Mouse (Mus musculus) hindbrain, embryonic 10.5 days (tissue): ENCODE results near the gene Rfk. TPM values are rescaled to one million over a fixed set of nuclear protein-coding genes. Genes with fewer than 3 reads are reported as not detected.
A peak's percentile ranks its signal among the peaks of the same experiment; 100 is the strongest.

Source experiments
- DNase-seq: peaks from one replicate; pipeline ENCODE4 v3.0.0-alpha.2; 2017; ENCODE audit warnings: low spot score
- H3K27ac ChIP-seq: fragments of 300-500 bp; sonication (generic); 2 replicates; pipeline ENCODE4 v1.5.1; 2016; ENCODE audit warnings: mild to moderate bottlenecking, moderate library complexity
- H3K27me3 ChIP-seq: fragments of 300-500 bp; sonication (generic); 2 replicates; pipeline ENCODE4 v1.6.1; 2016; ENCODE audit warnings: mild to moderate bottlenecking; ENCODE audit not compliant: poor library complexity, insufficient read depth, severe bottlenecking
- H3K36me3 ChIP-seq: fragments of 300-500 bp; sonication (generic); 2 replicates; pipeline ENCODE4 v1.6.1; 2016; ENCODE audit warnings: mild to moderate bottlenecking, moderate library complexity
- H3K4me1 ChIP-seq: fragments of 300-500 bp; sonication (generic); replicated peaks from 2 replicates; pipeline ENCODE4 v1.6.1; 2016; ENCODE audit warnings: mild to moderate bottlenecking
- H3K4me3 ChIP-seq: fragments of 300-500 bp; sonication (generic); 2 replicates; pipeline ENCODE4 v1.5.1; 2016; ENCODE audit warnings: mild to moderate bottlenecking, moderate library complexity
- H3K9me3 ChIP-seq: fragments of 300-500 bp; sonication (generic); 2 replicates; pipeline ENCODE4 v1.6.1; 2016; ENCODE audit warnings: mild to moderate bottlenecking, moderate library complexity
- WGBS: fragments of 180-500 bp; shearing (Covaris S2); methylation state at CpG from one replicate; pipeline ENCODE4 v1.1.7; 2016; 5-methylcytosine and 5-hydroxymethylcytosine counted together
- polyA plus RNA-seq: library from polyadenylated mRNA; unstranded; fragments of >200 nt; fragmentation: Nextera tagmentation; extraction: Ambion mirVana; gene quantifications from 2 replicates; pipeline ENCODE4 v1.2.1, GENCODE M21; 2016

The Rfk gene
- 69.1 and 71.0 TPM in 2 replicates for polyA plus RNA-seq

DNA sequence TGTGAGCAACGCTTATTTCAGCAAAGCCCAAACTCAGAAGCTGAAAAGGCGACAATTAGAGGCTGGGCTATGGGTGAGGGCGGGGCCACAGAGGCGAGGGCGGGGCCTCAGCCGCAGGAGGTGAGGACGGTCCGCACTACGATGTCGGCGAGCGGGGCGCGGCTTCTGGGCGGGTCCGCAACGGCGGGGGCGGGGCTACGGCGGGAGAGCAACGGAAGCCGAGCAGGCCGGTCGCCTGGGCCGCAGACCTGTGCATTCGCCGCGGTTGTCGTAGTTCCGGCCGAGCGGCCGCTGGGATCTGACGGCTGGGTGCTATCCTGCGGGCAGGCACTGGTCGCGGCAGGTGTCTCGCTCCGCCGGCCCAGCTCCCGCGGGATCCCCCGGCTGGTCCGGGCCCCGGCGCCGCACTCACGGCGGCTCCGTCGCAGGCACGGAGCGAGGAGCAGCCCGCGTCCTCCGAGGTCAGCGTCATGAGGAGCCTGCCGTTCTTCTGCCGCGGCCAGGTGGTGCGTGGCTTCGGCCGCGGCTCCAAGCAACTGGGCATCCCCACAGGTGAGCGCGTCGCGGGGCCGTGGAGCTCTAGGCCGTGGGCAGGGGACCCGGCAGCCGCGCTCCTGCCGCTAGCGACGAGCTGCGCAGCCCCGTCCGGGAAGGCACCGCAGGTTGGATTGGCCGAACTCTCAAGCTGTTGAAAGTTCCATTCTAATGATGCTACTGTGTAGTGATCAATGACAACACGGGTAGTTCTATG is at the start of gene Rfk:
Gene Rfk, plus strand, starts transcription at position 203 of the 751 bp plus-strand sequence.
- peaks cover 9% of the 10 kb centered on the region for H3K4me1 ChIP-seq
- peak; percentile 94 for DNase-seq
- H3K9me3 ChIP-seq = no peaks in the 10 kb centered on the region
- under 1% methylated on average over 83 of the region's 83 CpGs for WGBS
- H3K27ac ChIP-seq = peak within 1 kb of the TSS; percentile 88
- peaks cover 23% of the 10 kb centered on the region for H3K36me3 ChIP-seq
- peaks cover 21% of the 10 kb centered on the region for H3K27me3 ChIP-seq
- H3K4me3 ChIP-seq = peak within 1 kb of the TSS; percentile 70

DNA sequence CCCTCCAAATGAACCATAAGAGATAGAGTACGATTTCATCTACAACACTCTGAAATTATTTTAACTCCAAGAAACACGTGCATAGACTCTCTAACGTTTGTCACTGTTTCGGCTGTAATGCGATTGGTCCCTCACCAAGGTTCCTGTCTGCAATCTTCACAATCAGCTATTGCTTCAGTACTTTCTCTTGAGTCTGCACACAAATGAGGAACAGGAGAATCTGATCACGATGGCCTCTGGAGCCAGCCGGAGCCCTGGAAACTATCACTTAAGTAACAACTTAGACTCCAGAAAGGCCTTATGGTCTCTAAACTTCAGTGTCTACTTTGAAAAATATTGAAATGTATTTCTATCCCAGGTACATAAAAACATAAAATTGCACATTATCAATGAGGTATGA is 49.0 kb upstream of the Rfk start:
- WGBS = 94% methylated on average over 7 of the region's 7 CpGs
- DNase-seq = no peak
- Histone ChIP-seq H3K27me3 (no peaks in the 10 kb centered on the region), H3K36me3 (no peaks in the 10 kb centered on the region), H3K9me3 (no peaks in the 10 kb centered on the region), H3K4me3 (no peak overlapping the region), H3K4me1 (no peaks in the 10 kb centered on the region), H3K27ac (no peak overlapping the region)

DNA sequence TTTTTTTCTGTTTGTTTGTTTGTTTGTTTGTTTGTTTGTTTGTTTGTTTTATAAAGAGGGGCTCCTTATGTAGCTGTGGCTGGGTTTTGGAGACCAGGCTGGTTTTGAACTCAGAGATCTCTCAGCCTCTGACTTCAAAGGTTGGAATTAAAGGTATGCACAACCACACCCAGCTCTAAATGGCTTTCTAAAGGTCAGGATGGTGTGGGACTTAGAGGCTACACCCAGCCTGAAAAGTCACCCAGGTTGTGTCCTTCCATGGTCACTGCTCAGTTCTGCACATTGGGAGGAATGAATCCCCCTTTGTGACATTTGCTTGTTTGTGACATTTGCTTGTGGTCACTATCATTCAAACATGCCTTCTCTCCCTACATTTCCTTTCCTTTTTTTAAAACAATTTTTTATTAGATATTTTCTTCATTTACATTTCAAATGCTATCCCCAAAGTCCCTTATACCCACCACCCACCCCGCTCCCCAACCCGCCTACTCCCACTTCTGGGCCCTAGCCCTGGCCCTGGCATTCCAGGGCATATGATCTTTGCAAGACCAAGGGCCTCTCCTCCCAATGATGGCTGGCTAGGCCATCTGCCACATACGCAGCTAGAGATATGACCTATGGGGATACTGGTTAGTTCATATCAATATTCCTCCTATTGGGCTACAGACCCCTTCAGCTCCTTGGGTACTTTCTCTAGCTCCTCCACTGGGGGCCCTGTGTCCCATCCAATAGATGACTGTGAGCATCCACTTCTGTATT is 46.9 kb upstream of the Rfk start:
- H3K36me3 ChIP-seq = no peaks in the 10 kb centered on the region

DNA sequence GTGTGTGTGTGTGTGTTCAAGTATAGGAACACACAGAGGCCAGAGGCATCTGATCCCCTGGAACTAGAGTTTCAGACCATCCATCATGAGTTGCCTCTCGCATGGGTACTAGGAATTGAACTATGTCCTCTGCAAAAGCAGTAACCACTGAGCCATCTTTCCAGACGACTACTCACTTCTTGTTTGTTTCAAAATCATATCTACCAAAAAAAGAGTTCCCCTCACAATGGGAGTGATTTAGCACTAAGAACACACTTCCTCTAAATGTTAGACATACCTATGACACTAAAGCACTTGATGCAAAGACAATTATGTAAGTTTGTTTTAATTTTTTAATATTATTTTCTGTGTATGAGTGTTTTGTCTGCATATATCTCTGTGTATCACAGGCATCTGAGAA is 46.0 kb upstream of the Rfk start:
- no peaks in the 10 kb centered on the region for H3K9me3 ChIP-seq
- no peaks in the 10 kb centered on the region for H3K27me3 ChIP-seq
- H3K36me3 ChIP-seq = no peaks in the 10 kb centered on the region
- DNase-seq = no peak
- WGBS = 85% methylated on average over 2 of the region's 2 CpGs
- no peaks in the 10 kb centered on the region for H3K4me1 ChIP-seq
- no peak overlapping the region for H3K4me3 ChIP-seq
- no peak overlapping the region for H3K27ac ChIP-seq

More for the DNA sequence above, 46.9 kb upstream of the Rfk start:
- Histone ChIP-seq H3K4me1 (no peaks in the 10 kb centered on the region), H3K9me3 (no peaks in the 10 kb centered on the region), H3K27ac (no peak overlapping the region), H3K27me3 (no peaks in the 10 kb centered on the region), H3K4me3 (no peak overlapping the region)
- no peak for DNase-seq
- WGBS = 95% methylated on average over 3 of the region's 3 CpGs

DNA sequence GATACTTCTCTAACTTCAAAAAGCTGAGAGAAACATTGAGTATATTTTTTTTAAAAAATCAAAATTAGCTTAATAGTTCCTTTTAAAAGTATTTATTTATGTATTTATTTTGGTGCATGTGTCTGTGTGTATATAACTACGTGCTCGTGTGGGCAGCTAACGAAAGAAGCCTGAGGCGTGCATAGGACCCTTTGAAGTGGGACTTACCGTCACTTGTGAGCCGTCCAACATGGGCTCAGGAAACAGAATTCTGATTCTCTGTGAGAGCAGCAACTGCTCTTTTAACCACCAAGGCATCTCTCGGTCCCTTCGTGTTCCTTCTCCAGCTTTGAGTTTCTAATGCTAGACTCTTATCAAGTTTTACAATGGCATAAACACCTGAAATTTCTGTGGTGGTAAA is 40.1 kb upstream of the Rfk start:
- DNase-seq = no peak

DNA sequence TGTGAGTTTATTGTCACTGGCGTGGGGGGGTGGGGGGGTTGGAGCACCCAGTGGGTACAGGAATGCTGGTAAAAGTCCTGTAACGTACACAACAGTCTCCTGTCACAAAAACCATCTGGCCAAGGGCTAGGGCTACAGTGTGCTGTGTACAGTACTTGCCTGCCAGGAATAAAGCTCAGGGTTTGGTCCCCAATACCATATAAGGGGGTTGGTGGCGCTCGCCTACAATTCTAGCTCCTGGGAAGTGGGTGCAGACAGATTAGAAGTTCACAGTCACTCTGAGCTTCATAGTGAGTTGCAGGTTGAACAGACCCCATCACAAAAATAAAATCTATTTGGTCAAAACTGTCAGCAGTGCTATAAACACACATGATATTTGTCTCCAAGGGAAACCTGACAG is 39.5 kb upstream of the Rfk start:
- 79% methylated on average over 4 of the region's 4 CpGs for WGBS
- no peak for DNase-seq
- Histone ChIP-seq H3K4me1 (peaks cover 16% of the 10 kb centered on the region), H3K27me3 (peaks cover 33% of the 10 kb centered on the region), H3K36me3 (no peaks in the 10 kb centered on the region), H3K9me3 (no peaks in the 10 kb centered on the region), H3K27ac (no peak overlapping the region), H3K4me3 (no peak overlapping the region)

More for the DNA sequence above, 40.1 kb upstream of the Rfk start:
- H3K4me3 ChIP-seq = no peak overlapping the region
- H3K36me3 ChIP-seq = no peaks in the 10 kb centered on the region
- H3K9me3 ChIP-seq = no peaks in the 10 kb centered on the region
- peaks cover 16% of the 10 kb centered on the region for H3K4me1 ChIP-seq
- no peak overlapping the region for H3K27ac ChIP-seq
- 67% methylated on average over 8 of the region's 8 CpGs for WGBS
- peaks cover 33% of the 10 kb centered on the region for H3K27me3 ChIP-seq

DNA sequence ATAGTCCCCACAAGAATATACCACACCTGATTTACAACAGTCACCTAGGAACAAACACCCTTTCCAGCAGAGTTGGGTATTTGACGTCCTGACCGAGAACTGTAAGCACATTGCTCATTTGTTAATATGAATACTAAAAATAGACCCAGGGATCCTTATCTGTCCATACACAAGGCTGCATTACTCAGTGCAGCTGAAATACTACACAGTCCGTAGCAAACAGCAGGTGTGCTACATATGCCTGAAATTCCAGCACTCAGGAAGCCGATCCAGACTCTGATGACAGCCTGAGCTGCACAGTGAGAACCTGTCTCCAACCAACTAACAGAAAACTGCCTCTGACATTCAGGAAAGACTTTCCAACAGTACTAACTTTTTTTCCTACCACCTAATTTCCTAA is 39.0 kb upstream of the Rfk start:
- no peak overlapping the region for H3K27ac ChIP-seq
- DNase-seq = no peak
- H3K4me1 ChIP-seq = peaks cover 16% of the 10 kb centered on the region
- no peaks in the 10 kb centered on the region for H3K36me3 ChIP-seq
- peak overlapping the region; percentile 57; the same call in 1 of the 2 replicates for H3K4me3 ChIP-seq
- 65% methylated on average over 4 of the region's 4 CpGs for WGBS
- no peaks in the 10 kb centered on the region for H3K9me3 ChIP-seq
- H3K27me3 ChIP-seq = peaks cover 33% of the 10 kb centered on the region

DNA sequence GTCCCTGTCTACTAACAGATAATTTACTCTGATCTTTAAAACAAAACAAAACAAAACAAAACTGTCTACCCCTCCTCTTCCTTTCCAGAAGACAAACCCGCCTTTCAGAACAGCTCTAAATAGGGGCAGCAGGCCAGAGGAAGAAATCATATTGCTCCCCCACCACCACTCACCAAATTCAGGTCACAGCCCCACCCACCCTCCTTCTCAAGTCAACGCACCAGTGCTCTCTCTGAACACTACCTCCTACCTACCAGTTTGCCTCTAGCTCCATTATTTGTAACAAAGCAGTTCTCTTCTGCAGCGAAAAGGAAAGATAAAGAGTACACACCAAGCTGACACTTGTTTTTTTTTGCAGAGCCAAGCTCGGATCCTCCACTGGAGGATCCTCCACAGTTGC is 38.5 kb upstream of the Rfk start:
- H3K27ac ChIP-seq = no peak overlapping the region
- 28% methylated on average over 4 of the region's 4 CpGs for WGBS
- no peaks in the 10 kb centered on the region for H3K9me3 ChIP-seq
- H3K4me1 ChIP-seq = peaks cover 16% of the 10 kb centered on the region
- H3K27me3 ChIP-seq = peaks cover 33% of the 10 kb centered on the region
- no peak for DNase-seq
- peak overlapping the region; percentile 57 for H3K4me3 ChIP-seq
- no peaks in the 10 kb centered on the region for H3K36me3 ChIP-seq

DNA sequence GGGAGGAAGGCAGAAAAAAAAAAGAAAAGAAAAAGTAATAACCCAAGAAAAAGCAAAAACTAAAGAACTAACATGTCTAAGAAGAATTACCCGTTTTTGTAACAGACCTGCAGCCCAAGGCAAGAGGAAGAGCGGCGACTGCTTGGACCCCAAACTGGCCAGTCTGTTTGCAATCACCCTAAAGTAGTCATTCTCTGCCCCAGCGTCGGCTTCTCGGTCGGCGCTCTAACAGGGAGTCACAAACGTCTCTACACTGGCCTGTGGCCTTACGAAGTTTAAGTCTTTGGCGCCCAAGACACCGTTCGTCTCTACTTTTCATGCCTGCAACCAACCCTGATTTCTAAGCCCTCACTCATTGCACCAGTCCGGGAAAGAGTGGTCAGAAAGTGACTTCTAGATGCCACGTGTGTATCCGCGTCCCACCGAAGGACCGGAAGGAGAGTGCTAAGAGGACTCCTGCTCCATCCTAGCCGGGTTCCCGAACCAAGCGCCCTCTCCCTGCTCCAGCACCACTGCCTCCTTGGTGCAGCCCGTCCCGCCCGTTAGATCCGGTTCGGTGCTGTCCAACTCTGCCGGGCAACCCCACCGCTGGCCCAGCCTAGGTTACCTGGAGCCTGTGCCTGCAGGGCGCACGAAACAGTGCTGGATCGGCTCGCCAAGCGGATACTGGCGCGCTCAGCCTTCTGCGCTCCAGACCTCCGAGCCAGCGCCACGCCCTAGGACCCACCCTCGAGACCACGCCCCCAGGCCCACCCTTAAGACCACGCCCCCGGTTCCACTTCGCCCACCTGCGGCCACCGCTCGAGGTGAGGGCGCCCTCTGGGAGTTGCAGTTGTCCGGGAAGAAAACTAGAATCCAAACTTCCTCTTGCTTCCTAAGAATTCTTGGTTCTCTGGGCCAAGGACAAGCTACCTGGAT is 37.6 kb upstream of the Rfk start:
- peaks cover 33% of the 10 kb centered on the region for H3K27me3 ChIP-seq
- peak overlapping the region; percentile 54 for H3K27ac ChIP-seq
- peaks cover 16% of the 10 kb centered on the region for H3K4me1 ChIP-seq
- peak; percentile 67 for DNase-seq
- no peaks in the 10 kb centered on the region for H3K36me3 ChIP-seq
- 1% methylated on average over 50 of the region's 50 CpGs for WGBS
- H3K4me3 ChIP-seq = peak overlapping the region; percentile 57
- no peaks in the 10 kb centered on the region for H3K9me3 ChIP-seq

DNA sequence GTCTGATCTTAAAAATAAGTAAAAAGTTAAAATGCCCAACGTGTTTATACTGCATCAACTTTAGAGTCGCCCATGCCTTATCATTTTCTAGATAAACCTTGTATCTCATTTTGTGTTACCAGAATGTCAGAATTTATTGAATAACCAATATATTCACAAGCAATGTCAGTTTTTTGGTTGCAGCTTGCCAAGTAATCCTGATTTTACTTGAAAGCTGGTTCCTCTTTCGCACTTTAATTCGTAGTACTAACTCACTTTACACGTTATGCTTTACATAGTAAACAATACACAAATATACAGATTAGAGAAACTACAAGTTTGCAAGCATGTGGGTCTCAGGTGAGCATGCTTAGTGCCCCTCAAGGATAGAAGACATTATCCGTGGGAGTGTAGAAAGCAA is 36.9 kb upstream of the Rfk start:
- H3K36me3 ChIP-seq = no peaks in the 10 kb centered on the region
- H3K4me1 ChIP-seq = peaks cover 16% of the 10 kb centered on the region
- 71% methylated on average over 6 of the region's 6 CpGs for WGBS
- peak overlapping the region; percentile 57; the same call in 1 of the 2 replicates for H3K4me3 ChIP-seq
- no peaks in the 10 kb centered on the region for H3K9me3 ChIP-seq
- H3K27ac ChIP-seq = no peak overlapping the region
- H3K27me3 ChIP-seq = peaks cover 33% of the 10 kb centered on the region
- no peak for DNase-seq

DNA sequence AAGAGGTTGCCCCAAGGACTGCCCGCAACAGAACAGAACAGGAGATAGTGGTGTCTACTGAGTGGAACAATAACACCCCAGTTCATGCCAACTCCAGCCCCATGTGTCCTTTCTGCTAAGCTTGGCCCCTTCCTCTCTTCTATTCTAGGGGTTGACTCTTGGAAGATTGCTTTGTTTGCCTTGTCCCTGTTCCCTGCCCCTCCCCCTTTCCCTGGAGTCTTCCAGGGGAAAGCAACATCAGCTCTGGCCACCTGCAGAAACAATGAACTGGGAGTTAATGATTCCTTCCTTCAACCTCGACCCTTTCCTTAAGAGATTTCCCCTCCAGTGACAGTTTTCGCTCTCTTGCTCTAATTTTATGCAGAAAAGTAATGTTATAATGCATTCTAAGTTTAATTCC is 36.5 kb upstream of the Rfk start:
- no peak overlapping the region for H3K4me3 ChIP-seq
- no peak overlapping the region for H3K27ac ChIP-seq
- peaks cover 33% of the 10 kb centered on the region for H3K27me3 ChIP-seq
- H3K4me1 ChIP-seq = peaks cover 16% of the 10 kb centered on the region
- no peaks in the 10 kb centered on the region for H3K9me3 ChIP-seq
- H3K36me3 ChIP-seq = no peaks in the 10 kb centered on the region
- 55% methylated on average over 3 of the region's 3 CpGs for WGBS
- DNase-seq = no peak

DNA sequence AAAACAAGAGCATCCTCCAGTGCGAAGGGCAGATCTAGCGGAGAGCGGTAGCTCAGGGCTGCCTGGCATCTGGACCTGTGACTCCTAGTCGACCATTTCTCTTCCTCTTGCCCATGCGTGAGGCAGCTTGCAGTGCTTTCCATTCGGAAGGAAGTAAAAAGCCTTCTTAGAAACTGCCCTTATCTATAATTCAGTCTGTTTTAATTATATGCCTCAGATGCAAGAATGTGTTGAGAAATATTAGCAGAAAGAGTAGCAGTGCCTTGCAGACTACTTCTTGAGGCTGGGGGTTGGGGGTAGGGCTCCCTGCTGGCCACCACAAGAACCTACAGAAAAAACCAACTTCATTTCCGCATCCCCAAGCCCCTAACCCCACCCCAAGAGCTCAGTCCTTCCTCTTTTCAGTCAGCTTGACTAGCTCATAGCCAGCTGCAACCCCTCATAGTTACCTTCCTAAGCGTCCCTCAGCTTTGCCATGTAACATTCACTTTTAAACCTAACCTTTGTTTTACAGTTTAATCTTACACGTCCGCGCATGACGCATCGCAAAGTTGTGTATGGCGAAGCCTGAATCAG is 34.4 kb upstream of the Rfk start:
- Histone ChIP-seq H3K27ac (no peak overlapping the region), H3K36me3 (no peaks in the 10 kb centered on the region), H3K27me3 (peaks cover 30% of the 10 kb centered on the region), H3K9me3 (no peaks in the 10 kb centered on the region), H3K4me3 (no peak overlapping the region), H3K4me1 (peaks cover 16% of the 10 kb centered on the region)
- 78% methylated on average over 14 of the region's 14 CpGs for WGBS
- no peak for DNase-seq
